Mouse (Mus musculus) bone marrow, adult 2 months (tissue): ENCODE measurements around the gene Cdkn2d. TPM values are rescaled to one million over a fixed set of nuclear protein-coding genes. Genes with fewer than 3 reads are reported as not detected.

Experiments
- H3K27ac ChIP-seq: fragments of 200-500 bp; 2 replicates; pipeline ENCODE4 v1.5.1; 2012; ENCODE audit warnings: low read depth, mild to moderate bottlenecking, control low read depth, inconsistent platforms, low read length; ENCODE audit not compliant: control insufficient read depth, poor library complexity, insufficient read depth
- H3K4me1 ChIP-seq: fragments of 200-500 bp; 2 replicates; pipeline ENCODE4 v1.6.1; 2011; ENCODE audit warnings: low read length; ENCODE audit not compliant: control insufficient read depth, insufficient read depth
- H3K4me3 ChIP-seq: fragments of 200-500 bp; replicated peaks from 2 replicates; pipeline ENCODE3; 2011; ENCODE audit warnings: mild to moderate bottlenecking, low read depth, low read length, control low read depth; ENCODE audit not compliant: control insufficient read depth
- CTCF ChIP-seq: fragments of 200-500 bp; IDR thresholded peaks from 2 replicates; pipeline ENCODE4 v1.5.1; 2011; ENCODE audit warnings: low read length, control low read depth; ENCODE audit not compliant: control insufficient read depth, insufficient read depth
- POLR2A ChIP-seq: fragments of 200-500 bp; IDR thresholded peaks from 2 replicates; pipeline ENCODE4 v1.6.1; 2011; ENCODE audit warnings: low read depth, mild to moderate bottlenecking, control low read depth, low read length, borderline replicate concordance; ENCODE audit not compliant: control insufficient read depth
- WGBS: fragments of 180-500 bp; shearing (Covaris S2); methylation state at CpG from one replicate; pipeline ENCODE4 v1.1.7; 2018; 5-methylcytosine and 5-hydroxymethylcytosine counted together
- polyA plus RNA-seq: library from polyadenylated mRNA; stranded (reverse); fragments of >200 nt; gene quantifications from 2 replicates; pipeline ENCODE4 v1.2.4, GENCODE M21; 2011; ENCODE audit warnings: low replicate concordance; ENCODE audit not compliant: missing spikeins, insufficient read depth, insufficient read length

Gene Cdkn2d
- polyA plus RNA-seq, 1 experiment: 99.0 TPM

- Histone ChIP-seq H3K4me1 (peaks cover 6% of the 10 kb centered on the region; the same call in 1 of the 2 replicates), H3K27ac (peak overlapping the region; percentile 94), H3K4me3 (peak overlapping the region; percentile 90)
- 60% methylated on average over 2 of the region's 2 CpGs for WGBS
- TF ChIP-seq CTCF (no peak), POLR2A (no peak)
Observed at GRCm38 (mm10) chr9:21289337-21289671, 1.9 kb downstream of the Cdkn2d start.

DNA sequence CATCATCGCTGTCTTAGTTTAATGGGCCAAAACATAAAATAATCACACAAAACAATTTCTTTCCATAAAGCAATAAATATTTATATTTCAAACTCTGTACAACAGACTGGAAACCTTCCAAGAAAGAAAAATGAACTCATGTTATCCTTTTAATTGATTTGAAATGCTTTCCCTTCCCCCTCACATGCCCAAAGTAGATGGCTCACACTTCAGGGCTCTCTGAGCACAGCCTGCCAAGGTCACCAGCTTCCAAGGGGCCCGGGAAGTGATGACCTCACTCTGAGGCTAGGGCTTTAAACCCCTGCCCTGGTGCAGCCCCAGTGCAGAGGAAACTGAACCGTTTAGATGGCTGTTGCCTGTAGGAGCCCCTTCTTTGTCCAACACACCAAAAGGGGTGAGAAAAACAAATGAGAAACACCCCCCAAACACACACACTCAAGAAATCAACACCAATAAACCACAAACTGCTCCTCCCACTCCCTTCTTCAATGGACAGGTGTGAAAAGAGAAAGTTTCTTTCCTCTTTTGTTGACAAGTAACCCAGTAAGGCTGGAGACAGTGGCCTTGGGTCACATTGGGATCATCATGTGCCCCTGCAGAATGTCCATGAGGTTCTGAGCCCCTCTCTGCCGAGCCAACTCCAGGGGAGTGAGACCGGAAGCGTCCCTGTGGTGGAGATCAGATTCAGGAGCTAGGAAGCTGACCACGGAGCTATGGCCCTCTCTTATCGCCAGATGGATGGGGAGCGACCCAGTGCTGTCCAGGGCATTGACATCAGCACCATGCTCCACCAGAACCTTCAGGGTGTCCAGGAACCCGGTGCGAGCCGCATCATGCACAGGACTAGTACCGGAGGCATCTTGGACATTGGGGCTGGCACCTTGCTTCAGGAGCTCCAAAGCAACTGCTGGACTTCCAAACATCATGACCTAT, 2.5 kb downstream of the Cdkn2d start:
- TF ChIP-seq CTCF (no peak), POLR2A (no peak)
- peak overlapping the region; percentile 94 for H3K27ac ChIP-seq
- H3K4me3 ChIP-seq: peak overlapping the region; percentile 90
- H3K4me1 ChIP-seq: peaks cover 6% of the 10 kb centered on the region; the same call in 1 of the 2 replicates
- WGBS: 48% methylated on average over 13 of the region's 13 CpGs

- under 1% methylated on average over 59 of the region's 59 CpGs for WGBS
- peak within 1 kb of the TSS; percentile 94 for H3K4me3 ChIP-seq
Observed at GRCm38 (mm10) chr9:21287571-21288402, 3.4 kb downstream of the Cdkn2d start, which contains the start of gene Kri1. Gene Kri1 (minus strand): TSS chr9:21287969.

GRCm38 (mm10) chr9:21286753-21287152, 4.5 kb downstream of the Cdkn2d start:
- H3K4me3 ChIP-seq: peak overlapping the region; percentile 21
- 2% methylated on average over 3 of the region's 3 CpGs for WGBS
- peaks cover 6% of the 10 kb centered on the region; the same call in 1 of the 2 replicates for H3K4me1 ChIP-seq
- peak overlapping the region; percentile 13; the same call in 1 of the 2 replicates for H3K27ac ChIP-seq
- TF ChIP-seq POLR2A (no peak), CTCF (no peak)

More at GRCm38 (mm10) chr9:21287571-21288402, 3.4 kb downstream of the Cdkn2d start, which contains the start of gene Kri1:
- Histone ChIP-seq H3K27ac (peak within 1 kb of the TSS; percentile 94), H3K4me1 (peaks cover 6% of the 10 kb centered on the region; the same call in 1 of the 2 replicates)
- TF ChIP-seq CTCF: no peak
- TF ChIP-seq POLR2A: peak; percentile 67

DNA sequence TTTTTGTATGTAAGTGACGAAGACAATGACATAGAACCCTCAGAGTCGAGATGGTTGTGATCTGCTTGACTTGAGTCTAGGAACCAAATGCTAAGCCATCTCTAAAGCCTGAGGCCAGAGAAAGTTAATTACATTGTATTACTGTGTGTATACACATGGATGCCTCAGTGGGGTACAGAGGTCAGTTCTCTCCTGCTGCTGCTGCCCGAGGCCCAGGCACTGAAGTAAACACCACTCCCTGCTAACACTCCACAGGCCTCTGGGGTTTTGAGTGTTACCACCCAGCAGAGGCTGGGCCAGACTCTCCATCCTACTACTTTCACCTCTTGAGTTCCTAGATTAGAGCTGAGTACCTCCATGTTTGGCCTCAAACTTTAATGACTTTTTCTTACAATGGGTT, 7.2 kb downstream of the Cdkn2d start:
- 90% methylated on average over 3 of the region's 3 CpGs for WGBS
- Histone ChIP-seq H3K27ac (no peak overlapping the region), H3K4me3 (no peak overlapping the region), H3K4me1 (peaks cover 5% of the 10 kb centered on the region; the same call in 1 of the 2 replicates)
- TF ChIP-seq POLR2A (no peak), CTCF (no peak)

- Histone ChIP-seq H3K4me1 (peaks cover 3% of the 10 kb centered on the region; the same call in 1 of the 2 replicates), H3K4me3 (no peak overlapping the region), H3K27ac (no peak overlapping the region)
- no peak for TF ChIP-seq POLR2A
- TF ChIP-seq CTCF: peak; percentile 15; the same call in 1 of the 2 replicates
- WGBS: 92% methylated on average over 5 of the region's 5 CpGs
Observed at GRCm38 (mm10) chr9:21283591-21283990, 7.6 kb downstream of the Cdkn2d start.

DNA sequence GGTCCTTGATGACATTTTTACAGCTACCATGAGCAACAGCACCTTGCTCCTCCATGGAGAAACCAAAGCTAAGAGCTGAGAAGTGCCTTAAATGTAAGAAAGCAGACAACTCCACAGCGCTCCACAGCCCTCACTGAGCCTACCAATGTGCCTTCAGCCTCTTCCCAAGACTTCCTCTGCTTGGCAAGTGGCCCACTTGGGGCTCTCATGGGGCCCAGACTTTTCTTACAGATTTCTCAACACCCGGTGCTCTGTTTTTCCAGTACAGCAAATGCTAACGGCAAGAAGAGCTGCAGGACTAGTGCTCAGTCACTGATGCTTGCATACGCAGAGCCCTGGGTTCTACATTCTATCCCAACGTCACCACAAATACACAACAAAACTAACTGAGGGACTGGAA, 13.4 kb downstream of the Cdkn2d start:
- WGBS: 82% methylated on average over 5 of the region's 5 CpGs
- Histone ChIP-seq H3K4me1 (no peaks in the 10 kb centered on the region), H3K27ac (no peak overlapping the region), H3K4me3 (no peak overlapping the region)
- no peak for TF ChIP-seq POLR2A
- TF ChIP-seq CTCF: no peak

- 85% methylated on average over 8 of the region's 8 CpGs for WGBS
- TF ChIP-seq POLR2A (no peak), CTCF (no peak)
- Histone ChIP-seq H3K27ac (no peak overlapping the region), H3K4me3 (no peak overlapping the region), H3K4me1 (no peaks in the 10 kb centered on the region)
Observed at GRCm38 (mm10) chr9:21276307-21276706, 14.9 kb downstream of the Cdkn2d start.
